Mouse (Mus musculus): ENCODE data around the gene Catsper4. TPM values are rescaled to one million over a fixed set of nuclear protein-coding genes. Genes with fewer than 3 reads are reported as not detected.
A peak's percentile ranks its signal among the peaks of the same experiment; 100 is the strongest.

Gene Catsper4
- total RNA-seq, 4 experiments from 2014 or later, result not detected

DNA sequence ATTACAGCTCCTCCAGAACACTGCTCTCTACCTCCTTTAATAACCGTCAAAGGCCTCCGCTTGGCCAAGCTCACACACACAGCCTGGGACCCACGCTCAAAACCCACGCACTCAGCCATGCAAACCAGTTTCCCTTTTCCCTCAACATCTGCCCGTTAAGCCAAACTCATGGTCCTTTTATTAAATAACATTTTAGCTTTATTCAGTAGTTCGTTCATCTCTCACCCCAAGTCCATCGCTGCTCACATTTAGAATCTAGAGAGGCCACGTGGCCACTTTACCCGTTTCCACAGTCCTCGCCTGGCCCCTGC, 23.7 kb upstream of the Catsper4 start:
- no peak for DNase-seq (ENCODE audit: low spot score in 2 of 2)

DNA sequence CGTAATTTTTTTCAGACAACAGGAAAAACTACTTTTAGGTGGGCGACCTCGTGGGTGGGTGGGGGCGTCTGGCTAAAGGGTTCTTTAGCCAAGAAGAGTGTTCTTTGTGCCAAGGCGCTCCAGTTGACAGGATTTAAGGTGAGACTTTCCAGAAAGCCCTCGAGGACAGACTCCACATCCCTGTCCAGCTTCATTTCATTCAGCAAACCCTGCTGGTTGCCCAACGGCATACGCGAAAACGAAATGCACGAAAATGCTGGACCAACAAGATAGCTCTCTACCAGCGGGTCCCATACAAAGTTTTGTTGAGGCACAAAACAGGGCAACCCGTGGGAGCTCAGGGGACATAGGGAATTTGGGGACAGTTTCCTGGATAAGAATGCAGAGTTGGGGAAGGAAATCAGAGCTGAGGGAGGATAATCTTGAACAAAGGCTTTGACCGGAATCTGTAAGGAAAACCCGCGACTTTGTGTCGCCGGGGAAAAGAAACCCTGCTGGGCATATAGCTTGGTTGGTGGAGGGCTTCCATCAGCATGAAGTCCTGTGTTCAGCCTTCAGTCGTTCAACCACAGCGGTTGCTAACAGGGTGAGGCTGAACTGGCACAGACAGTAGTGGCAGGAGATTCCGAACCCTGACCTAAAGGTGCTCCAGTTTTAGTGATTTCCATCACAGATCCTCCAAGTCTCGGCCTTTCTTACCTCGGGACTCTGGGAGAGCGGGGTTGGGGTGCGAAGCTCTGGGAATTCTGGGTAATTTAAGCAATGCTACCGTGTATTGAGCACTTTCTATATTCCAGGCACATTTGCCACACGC, 23.1 kb upstream of the Catsper4 start:
- DNase-seq (ENCODE audit: low spot score in 2 of 2), result no peak

DNA sequence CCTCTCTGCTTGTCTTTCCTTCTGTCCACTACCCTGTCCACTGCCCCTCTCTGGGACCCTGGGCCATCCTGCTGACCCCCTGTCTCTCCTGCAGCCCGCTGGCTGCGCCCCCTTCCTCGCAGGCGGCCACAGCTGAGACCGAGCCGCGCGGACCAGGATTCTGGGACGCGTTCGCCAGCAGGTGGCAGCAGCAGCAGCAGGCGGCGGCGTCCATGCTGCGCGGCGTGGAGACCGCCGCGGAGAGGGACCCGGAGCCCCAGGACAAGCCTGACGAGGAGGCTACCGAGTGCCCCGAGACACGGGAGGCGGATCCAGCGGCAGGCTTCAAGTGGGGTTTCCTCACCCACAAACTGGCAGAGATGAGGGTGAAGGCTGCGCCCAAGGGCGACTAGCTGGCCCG, 22.5 kb upstream of the Catsper4 start:
- DNase-seq (ENCODE audit: low spot score in 2 of 2), result peak in 1 of 2 experiments; percentile 50

DNA sequence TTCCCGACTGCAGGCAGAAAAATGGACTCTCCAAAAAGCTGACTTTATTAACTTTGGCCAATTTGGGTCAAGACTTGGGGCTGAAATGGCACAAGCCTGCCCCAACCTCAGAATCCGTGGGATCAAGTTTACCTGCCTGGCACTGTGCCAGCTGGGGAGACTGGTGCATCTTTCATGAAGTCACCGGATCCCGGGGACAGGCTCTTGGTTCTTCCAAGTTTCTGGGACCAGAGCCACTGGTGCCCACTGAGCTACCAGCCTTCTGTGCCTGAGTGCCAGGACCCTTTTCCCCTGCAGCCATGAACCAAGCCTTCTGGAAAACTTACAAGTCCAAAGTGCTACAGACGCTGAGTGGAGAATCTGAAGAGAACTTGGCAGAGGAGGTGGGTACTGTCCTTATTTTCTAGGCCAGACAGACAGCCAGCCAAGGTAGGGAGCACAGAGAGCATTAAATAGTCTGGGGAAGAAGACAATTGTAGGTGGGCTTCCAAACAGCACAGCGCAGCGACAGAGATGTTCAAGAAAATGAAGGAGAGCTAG, 19.6 kb upstream of the Catsper4 start, which contains the start of gene Gm30191:
Gene Gm30191 (plus strand): TSS at position 217 of the 540 bp plus-strand sequence.
- no peak for DNase-seq (ENCODE audit: low spot score in 2 of 2)

DNA sequence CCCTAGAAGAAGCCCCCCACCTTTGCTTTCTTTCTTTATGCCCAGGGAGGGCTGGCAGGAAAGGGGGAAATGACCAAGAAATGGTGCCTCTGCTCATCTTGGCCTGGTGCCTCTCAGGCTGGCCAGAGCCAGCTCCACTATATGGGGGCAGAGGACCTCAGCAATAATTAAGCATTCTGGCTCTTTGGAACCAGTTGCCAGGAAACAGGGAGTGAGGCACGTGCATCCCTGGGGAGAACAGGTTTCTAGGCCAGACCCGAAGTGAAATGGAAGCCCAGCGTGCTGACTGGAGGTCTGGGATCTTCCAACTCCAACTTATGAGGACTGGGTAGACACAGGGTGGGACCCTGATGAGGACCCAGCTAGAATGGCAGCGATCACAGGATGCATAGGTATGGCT, 19.1 kb upstream of the Catsper4 start:
- DNase-seq (ENCODE audit: low spot score in 2 of 2), result no peak

DNA sequence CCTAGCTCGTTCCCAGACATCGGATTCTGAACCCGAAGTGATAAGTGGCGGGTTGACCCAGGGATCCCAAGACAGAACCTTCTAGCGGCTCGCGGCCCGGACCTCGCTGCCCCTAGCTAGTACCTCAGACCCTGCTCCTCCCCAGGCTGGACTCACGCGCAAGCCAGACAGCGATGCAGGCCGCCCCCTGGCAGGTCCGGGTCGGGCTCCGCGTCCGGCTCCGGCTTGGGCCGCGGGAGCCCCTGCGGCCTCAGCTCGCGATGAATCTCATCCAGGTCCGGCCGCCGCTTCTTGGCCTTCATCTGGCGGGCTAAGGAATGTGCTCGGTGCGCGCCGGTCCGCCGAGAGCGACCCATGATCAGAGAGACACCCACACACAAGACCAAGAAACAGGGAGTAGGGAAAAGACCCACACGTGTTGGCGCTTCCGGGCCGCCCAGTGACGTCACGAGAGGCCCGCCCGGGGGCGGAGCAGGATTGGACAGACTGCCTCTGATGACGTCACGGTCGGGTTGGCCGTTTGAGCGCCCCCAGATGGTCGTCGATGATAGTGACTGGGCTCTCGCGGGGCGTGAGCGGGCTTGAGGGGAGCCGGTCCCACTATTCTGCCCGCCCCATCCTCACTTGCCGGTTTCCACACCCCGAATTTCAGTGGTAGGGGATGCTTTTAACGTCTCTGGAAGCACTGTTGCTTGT, 18.1 kb upstream of the Catsper4 start, which contains the start of gene Zfp593:
Gene Zfp593 (minus strand): TSS at position 445 of the 696 bp plus-strand sequence.
- DNase-seq (ENCODE audit: low spot score in 2 of 2), result peak; percentile 91 to 92

DNA sequence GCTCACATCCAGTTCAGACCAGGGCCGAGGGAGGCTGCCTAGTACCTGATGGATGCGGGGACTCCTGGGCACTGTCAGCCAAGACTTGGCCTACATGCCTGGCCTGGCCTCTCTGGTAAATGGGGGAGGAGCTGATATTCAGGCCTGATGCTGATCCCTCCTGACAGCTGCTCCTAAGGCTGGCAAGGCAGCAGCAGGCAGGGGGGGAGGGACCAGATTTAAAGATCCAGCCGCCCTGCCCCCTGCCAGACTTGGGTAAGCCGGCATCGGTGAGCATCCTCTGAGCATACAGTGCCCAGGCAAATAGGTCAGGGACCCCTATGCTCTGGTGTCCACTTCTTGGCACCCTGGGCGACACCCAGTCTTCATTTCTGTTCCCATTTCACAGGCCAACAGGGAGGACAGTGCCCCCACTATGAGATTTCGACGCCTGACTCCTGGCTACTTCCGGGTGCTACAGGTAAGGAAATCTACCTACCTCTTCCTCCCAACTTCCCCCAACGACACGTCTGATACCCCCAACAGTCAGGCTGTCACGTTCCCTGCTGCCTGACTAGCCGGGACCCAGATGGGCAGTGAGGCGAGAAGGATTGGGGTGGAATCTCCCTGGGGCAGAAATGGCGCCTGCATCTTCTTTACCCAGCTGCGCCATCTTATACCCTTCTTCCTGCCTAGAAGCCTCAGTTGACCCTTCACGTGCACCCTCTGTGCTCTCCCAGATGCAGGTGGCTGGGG, 16.5 kb upstream of the Catsper4 start, which contains the start of gene E130218I03Rik:
Gene E130218I03Rik (plus strand): TSS at position 147 of the 735 bp plus-strand sequence.
- DNase-seq (ENCODE audit: low spot score in 2 of 2), result no peak

DNA sequence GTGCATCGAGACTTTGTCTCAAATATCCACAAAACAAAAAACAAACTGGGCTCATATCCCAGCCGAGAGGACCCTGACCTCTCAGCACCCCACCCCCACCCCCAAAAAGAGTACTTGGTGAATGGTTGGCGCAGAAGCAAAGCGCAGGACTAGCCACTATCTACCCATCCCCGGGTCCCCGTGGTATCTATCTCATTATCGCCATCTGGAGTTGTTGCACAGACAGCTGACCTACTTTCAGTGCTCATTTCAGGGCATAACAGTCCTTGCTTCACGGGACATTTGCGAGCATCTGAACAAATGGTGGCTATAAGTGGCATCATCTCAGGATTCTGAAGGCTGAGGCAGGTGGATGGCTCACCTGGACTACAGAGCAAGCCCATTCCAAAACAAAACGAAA, 11.5 kb upstream of the Catsper4 start:
- DNase-seq (ENCODE audit: low spot score in 2 of 2), result no peak

DNA sequence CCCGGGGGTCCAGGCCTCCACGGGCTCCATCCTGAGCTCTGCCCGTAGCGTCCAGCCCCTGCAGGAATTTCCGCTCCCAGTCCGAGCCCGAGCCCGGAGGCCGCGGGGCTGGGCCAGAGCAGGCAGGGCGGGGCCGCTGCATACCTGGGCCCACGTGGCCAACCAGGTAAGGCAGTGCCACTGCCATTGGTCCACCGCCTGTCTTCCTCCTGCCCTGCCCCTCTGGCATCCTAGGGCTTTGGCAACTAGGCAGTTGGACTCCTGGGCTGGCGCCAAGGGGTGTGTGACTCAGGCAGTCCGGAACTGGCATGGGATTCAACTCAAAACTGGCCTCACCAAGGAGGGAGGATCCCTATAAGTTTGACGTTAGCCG, 11.1 kb upstream of the Catsper4 start, which contains the start of gene Cnksr1:
Gene Cnksr1 (minus strand): TSS at position 121 of the 373 bp plus-strand sequence.
- DNase-seq (ENCODE audit: low spot score in 2 of 2), result no peak

DNA sequence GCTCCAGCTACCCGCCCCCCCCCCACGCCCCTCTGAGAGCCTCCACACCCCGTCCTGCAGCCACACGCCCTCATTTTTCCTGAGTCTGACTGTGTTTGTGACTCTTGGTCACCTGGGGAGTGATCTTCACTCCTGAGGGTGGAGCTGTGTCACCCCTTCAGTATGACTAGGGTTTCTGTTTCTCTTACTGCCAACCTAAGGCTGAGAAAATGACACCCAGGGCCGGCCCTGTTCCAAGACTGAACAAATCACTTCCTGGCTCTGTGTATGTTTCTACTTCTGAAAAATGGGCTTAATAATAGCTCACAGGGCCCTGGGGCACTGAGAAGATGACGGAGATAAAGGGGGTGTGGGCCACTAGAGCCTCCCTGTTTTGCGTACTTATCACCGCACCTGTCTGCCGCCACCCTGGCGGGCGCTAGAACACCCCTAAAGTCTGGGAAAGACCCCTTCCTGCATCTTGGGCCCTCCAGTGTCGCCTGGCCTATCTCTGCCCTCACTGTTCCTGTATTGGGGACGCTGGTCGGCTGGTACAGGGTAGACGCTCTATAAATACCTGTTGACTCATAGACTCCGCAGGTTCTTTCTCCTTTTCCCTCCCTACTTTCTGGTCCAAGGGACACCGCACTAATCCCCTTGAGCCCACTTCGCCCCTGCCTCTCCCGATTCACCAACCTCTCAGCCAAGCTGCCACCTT, 10.5 kb upstream of the Catsper4 start:
- no peak for DNase-seq (ENCODE audit: low spot score in 2 of 2)

DNA sequence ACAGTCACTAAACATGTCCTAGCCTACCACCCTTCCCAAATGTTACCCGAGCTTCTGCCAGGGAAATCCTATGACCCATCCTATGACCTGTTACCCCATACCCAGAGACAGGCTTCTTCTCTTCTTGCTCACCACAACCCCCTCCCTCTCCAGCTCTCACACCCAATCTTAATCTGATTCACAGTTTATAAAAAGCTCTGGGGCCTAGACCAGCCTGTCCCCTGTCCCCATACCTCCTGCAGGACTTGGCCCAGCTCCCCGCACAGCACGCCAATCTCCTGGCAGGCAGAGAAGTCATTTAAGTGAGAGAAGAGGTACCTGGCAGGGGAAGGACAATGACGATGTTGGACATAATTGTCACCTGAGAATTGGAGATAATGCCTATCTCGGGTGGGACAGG, 7.7 kb upstream of the Catsper4 start:
- DNase-seq (ENCODE audit: low spot score in 2 of 2), result no peak

DNA sequence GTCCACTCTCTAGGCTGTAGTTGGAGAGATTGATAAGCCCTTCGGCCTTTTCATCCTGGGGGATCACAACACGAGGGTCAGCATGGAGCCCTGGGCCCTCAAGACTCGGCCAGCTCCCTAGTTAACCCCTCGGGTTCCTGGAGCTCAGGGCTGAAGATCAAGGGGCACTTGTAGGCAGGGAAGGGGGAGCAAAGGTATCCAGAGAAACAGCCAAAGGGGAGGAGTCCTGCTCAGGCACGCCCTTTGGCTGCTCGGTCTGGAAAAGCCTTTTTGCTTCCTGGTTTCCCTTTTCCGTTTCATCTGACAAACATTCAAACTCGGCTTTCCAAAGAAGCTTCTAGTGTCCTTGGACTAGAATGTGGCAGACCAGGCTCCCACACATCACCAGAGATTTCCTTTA, 3.2 kb upstream of the Catsper4 start:
- DNase-seq (ENCODE audit: low spot score in 2 of 2), result no peak

DNA sequence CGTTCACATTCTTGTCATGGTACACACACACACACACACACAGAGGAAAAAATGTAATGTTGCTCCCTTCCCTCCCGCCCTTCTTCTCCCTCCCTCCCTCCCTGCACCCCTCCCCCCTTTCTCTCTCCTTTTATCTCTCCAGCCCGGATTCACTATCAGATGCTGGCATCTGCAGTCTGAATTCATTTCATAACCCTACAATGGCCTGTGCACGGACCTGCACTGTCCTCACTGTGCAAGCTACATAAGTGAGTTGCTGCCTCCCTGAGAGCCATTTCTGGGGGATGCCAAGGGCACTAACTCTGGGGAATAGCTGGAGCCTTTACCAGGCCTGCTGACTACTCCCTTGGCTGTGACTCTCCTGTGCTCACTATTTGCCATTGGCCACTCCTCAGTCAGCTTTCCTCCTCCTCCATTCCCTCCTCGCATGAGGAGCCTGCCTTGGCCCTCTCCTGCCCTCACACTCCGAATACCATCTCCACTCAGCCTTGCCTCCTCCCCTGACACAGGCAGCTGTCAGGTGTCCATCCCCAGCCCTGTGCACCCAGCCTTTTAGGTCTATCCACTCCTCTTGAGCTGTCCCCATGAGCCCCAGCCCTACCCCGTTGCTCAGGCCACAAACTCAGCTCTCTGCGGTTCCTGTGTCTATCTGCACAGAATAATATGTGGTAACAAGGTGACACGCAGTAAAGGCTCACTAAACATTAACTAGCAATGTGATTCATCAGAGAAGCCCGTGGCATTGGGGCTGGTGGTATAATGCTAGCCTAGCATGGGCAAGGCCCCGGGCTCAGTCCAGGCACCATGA, 4.2 kb downstream of the Catsper4 start:
- no peak for DNase-seq (ENCODE audit: low spot score in 2 of 2)

DNA sequence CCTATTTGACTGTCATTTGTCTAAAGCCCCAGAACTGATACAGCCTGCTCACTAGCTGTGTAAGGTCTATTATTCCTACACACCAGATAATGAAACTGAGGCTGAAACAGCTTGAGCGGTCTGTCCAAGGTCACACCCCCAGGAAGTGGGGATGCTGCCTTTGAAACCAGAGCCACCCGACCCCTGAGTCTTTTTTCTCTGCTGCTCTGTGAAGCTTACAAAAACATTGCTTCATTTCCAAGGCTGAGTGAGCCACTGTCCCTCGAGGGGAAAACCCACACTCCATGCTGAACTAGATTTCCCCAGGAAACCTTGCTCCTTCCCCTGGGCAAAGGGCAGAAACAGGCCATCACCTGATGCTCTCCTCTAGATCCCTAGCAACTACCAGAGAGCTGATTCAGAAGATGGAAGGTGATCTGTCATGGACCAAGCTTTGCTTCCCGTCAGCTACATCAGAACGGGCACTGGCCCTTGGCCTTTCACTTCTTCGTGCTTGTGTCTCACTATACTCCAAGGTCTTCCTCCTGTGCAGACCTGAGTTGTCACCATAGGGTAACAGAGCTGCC, 20.6 kb downstream of the Catsper4 start:
- no peak for DNase-seq (ENCODE audit: low spot score in 2 of 2)

DNA sequence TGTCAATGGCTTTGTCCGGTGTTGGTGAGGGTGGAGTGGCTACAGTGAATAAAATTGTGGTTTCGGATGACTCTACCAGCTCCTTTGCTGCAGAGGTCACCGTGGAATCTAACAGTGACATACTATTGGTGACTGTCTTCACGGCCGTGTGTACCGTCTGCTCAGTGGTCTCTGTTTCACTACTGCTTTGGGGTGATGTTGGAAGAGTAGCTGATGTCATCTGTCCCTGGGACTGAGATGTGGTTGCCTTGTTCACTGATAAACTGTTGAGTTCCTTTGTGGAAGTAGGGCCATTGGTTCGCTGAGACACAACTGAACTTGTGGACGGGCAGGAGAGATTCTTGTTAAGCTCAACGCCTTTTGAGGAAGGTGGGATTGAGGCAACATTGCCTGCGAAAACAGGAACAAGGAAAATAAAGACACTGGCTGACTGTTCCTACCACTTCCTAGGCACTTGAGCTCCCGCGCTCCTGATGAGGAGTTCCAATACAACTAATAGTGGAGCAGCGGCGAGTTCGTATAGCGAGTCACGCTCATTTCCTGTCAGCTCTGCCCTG, 23.8 kb downstream of the Catsper4 start:
- no peak for DNase-seq (ENCODE audit: low spot score in 2 of 2)

DNA sequence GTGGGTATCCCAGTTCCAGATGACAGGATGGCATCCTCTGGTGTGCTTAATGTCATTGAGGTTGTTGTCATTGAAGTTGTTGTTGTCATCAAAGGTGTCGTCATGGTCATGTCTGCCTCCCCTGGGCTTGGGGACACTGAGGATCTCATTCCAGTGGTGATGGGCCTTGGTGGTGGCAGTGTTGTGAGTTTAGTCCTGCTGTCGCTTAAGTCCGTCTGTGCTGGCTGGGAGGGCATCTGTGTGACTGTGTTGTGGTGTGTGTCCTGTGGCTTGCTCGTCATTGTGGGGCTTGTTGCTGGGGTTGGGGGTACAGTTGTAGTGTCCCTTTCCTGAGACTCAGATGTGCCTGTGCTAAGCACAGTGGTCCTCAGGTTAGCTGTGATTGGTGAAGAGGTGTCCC, 24.3 kb downstream of the Catsper4 start, which contains the start of gene Gm7534:
Gene Gm7534 (minus strand): TSS at position 101 of the 400 bp plus-strand sequence.
- no peak for DNase-seq (ENCODE audit: low spot score in 2 of 2)

DNA sequence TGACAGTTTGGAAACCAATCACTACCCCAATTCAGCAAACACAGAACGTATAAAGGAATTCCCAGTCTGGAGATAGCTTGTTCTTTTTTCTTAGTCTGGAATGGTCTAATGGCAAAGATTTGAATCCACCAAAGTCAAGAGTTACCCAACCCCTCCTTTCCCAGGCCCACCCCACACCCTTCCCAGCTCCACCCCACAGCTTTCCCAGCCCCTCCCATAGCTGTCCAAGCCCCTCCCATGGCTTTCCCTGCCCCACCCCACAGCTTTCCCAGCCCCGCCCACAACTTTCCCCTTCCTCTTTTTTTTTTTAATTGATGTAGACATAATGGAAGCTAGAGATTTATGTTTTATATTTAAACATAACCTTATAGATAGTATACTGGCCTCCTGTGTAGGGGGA, 27.8 kb downstream of the Catsper4 start:
- no peak for DNase-seq (ENCODE audit: low spot score in 2 of 2)

DNA sequence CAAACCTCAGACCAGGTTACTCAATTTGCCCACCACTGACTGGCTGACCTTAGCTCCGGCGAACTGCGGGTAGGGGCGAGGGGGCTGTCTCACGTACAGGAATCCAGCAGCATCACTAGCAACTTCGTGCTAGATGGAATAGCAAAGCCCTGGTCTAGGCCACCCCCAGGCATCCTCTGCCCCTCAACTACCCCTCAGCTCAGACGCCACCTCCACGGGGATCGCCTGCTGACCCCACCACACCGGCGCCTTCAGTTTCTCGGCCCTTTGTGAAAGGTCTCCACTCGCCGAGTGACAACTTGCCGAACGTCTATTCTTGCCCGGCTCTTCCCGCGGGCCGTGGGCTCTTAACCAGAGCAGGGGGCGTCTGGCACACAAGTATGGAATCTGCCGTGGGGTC, 40.9 kb downstream of the Catsper4 start:
- DNase-seq (ENCODE audit: low spot score in 2 of 2), result no peak

DNA sequence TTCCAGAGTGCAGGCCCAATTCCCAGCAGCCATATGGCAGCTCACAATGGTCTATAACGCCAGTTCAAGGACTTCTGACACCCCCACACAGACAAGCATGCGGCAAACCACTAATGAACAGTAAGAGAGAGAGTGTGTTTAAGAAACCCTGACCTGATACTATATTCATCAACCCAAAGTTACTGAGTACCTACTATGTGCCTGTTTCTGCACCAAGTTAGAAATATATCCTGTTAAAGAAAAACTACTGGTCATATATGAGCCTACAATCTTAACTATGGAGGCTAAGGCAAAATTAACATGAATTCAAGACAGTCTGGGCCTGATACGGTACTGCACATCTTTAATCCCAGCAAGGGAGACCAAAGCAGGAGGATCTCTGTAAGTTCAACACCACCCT, 41.6 kb downstream of the Catsper4 start:
- no peak for DNase-seq (ENCODE audit: low spot score in 2 of 2)

DNA sequence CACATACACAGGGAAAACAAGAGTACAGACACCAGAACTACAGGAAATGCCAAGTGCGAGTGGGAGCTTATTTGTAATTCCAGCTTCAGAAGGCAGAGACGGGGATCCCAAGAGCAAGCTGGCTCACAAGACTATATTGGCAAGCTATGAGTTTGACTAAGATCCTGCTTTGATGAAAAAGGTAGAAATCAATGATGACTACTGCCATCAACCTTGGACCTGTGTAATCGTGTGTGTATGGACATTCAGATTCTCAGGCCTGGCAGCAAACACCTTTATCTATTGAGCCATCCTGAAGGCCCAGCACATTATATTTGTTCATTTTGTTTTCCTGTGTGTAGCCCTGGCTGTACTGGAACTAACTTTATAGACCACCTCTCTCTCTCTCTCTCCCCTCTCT, 43.5 kb downstream of the Catsper4 start:
- DNase-seq (ENCODE audit: low spot score in 2 of 2), result no peak

Data from left cerebral cortex, adult 8-10 months (tissue).